Mouse (Mus musculus) brain, embryonic 14.5 days (tissue): ENCODE measurements around the gene Oxld1.

Experiments used
- CTCF ChIP-seq: fragments of 200-500 bp; IDR thresholded peaks from 2 replicates; pipeline ENCODE4 v1.5.1; 2012; ENCODE audit warnings: inconsistent platforms, mild to moderate bottlenecking, moderate library complexity, borderline replicate concordance; ENCODE audit not compliant: insufficient read depth, insufficient read length; ENCODE audit errors: extremely low read depth
- POLR2A ChIP-seq: fragments of 200-500 bp; IDR thresholded peaks from 2 replicates; pipeline ENCODE4 v1.6.1; 2012; ENCODE audit warnings: mild to moderate bottlenecking, inconsistent platforms, borderline replicate concordance; ENCODE audit not compliant: poor library complexity, insufficient read depth, insufficient read length, severe bottlenecking; ENCODE audit errors: extremely low read depth

DNA sequence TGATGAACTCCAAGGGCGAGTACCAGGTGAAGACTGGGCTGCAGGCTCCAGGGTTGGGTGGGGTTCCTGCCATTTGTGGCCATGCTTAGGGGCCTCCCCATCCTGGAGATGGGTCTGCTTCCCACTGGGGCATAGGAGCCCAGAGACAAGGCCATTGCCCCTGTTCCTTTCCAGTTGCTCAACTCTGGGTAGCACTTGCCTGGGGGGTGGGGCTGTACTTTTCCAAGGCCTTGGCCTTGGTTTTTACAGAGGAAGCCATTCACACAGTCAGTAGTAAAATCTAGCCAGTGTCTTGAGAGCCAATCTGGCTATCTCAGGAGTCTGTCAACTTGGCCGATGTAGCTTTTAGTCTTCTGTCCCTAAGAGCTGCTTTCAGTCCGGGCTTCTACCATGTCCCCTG, 39.6 kb upstream of the Oxld1 start:
- TF ChIP-seq CTCF, result no peak
- no peak for TF ChIP-seq POLR2A
